Mouse (Mus musculus): ENCODE data around the gene Hdgfl2.

Hdgfl2 gene

DNA sequence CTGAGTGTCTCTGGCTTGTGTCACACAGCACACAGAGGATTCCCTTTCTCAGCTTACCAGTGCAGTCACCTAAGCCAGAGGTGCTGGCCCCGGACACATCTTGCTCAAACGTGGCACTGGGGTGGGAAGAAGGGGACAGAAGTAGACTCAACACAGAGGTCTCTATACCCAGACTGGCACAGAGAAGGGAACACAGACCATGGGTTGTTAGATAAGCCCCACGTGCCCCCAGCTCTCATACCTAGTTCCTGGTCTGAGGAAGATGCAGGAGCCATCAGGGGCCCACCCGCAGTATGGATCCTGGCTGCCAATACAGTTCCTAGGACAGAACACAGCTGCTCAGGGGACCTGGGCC lies 45.8 kb downstream of the Hdgfl2 start:
- no peak for DNase-seq (ENCODE audit: low spot score in 2 of 2)

DNA sequence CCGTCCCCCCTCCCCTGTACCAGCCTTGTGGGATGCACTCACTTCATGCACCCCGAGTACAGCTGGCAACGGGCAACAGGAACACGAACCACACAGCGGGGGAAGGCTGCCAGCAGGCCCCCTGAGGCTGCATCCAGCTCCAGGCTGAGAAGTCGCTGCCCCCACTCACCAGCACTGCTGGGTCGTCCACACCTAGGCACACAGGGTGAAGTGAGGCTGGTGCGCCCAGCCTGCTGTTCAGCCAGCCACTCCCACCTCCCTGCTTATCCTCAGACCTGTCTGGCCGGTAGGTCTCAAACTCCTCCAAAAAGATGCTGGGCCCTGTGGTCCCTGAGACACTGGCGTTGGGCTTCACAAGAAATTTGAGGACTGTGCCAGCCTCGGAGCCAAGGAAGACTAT lies 46.7 kb downstream of the Hdgfl2 start:
- DNase-seq (ENCODE audit: low spot score in 2 of 2) = no peak

DNA sequence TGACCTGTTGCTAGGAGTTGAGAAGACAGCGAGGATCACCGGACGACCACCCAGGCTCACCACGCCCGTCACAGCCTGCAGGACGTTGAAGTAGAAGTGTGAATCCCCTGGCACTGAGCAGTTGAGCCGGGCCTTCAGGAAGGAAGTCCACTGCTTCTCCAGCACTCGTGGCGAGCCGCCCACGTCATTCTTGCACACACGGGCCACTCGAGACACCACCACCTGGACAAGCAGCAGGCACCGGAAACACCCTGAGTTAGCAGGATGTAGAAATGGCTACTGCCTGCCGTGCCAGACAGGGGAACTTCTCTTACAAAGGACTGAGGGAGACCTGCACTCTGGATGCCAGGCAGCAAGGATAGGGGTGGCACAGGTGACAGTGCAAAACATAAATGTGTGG lies 48.8 kb downstream of the Hdgfl2 start:
- no peak for DNase-seq (ENCODE audit: low spot score in 2 of 2)

DNA sequence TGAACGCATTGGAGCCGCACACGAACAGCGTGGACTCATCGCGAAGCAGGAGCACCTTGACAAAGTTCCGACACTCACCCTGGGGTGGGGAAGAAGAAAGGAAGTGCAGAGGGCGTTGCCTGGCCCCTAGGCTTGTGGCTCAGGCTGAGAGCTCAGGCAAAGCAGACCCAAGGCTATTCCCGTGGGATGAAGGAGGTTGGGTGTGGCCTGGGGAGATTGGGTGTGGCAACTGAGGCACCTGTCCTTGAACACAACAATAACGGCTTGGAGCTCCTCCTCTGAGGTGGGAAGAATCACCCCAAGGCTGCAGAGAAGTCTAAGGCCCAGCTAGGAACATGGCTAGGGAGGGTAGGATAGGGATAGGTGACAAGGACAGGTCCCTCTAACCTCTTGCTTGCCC lies 51.7 kb downstream of the Hdgfl2 start:
- no peak for DNase-seq (ENCODE audit: low spot score in 2 of 2)

DNA sequence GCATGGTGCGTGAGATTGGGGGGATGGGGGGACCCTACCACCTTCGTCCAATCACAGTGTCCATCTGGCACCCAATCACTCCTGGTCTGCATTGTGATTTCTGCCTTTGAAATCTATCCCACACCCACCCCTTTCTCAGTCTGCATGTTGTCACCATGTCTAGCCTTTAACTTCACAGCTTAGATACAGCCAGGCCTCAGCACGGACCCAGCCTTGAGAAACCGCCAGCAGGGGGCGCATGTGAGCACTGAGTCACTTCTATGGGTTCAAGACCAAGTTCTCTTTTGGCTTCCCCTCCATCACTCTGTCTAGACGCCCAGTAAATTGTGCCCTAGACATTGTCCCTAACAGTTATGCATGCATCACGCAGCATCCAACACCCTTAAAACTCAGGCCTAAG lies 52.4 kb downstream of the Hdgfl2 start:
- DNase-seq (ENCODE audit: low spot score in 2 of 2) = peak; percentile 67 to 68

DNA sequence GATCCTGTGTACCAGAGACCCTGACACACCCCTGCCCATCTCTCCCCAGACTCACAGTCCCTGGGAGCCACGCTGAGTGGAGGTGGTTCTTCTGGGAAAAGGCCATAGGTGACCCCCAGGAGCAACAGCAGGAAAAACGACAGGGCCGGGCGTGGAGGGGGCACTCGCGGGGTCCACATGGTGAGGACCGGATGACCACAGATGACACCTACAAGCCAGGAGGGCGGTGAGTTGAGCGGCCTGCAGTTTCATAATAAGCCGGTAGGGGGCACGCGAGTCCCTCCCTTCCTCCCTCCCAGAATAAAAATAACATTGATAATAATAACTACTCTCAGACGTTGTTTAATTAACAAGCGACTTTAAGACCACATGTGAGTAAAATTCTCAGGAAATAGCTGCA lies 53.2 kb downstream of the Hdgfl2 start:
- DNase-seq (ENCODE audit: low spot score in 2 of 2) = peak in 1 of 2 experiments; percentile 65

DNA sequence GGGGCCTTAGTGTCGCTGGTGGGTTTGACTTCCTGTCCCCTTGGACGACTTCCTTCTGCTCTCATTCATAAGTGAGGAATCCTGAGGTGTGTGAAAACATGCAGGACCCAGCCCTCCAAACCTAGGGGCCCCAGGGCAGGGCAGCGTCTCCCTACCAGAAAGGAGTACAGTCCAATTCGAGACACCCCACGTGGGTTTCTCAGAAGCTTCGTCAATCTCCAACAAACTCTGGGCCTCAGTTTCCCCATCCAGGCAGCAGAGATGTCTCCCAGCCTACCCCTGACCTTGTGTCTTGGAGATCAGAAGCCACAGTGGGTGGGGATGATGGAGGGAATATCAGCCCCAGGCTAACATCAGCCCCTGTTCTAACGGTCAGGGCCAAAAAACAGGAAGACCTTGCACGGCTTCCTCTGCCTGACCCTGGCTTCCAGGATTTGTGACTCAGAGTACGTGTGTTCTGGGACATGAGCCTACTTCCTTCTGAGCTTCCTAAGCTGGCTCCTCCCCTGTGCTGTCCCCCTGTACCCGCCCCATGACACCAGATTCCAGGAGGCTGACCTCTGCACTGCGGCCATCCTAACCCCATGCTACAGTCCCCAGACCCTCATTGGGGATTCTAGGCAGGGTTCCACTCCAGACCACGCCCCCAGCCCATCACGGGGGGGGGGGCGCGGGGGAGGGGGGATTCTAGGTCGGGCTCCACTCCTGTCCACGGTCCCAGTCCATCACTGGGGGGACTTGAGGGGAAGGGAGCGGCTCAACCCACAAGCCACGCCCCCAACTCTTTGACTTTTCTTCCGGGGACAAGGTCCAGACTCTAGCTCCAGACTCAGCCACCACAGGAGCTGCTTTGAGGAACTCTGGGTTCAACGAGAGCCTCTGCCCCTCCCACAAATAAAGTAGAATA lies 54.3 kb downstream of the Hdgfl2 start:
- DNase-seq (ENCODE audit: low spot score in 2 of 2) = no peak

DNA sequence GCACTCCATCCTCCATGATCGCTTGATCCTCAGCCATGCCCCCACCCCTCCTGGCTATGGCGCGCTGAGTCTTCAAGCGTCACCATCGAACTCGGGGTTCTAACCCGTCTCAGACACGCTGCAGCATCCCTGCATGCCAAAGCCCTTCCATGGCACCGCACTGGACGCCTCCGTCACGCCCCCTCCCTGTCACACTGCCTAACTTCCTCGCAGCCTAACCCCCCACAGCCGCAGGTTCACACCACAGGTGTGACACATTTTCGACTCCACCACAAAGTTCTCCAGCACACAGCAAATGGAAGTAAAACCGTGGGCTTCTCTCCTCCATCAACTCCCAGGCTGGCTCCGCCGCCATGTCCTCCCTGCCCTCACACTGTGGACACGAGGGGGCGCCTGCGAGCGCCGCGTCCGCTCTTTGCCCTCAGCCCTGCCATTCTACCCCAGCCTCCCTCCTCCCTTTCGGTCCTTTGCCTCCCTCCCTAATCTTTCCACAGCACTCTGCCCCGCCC lies 55.1 kb downstream of the Hdgfl2 start:
- DNase-seq (ENCODE audit: low spot score in 2 of 2) = no peak

DNA sequence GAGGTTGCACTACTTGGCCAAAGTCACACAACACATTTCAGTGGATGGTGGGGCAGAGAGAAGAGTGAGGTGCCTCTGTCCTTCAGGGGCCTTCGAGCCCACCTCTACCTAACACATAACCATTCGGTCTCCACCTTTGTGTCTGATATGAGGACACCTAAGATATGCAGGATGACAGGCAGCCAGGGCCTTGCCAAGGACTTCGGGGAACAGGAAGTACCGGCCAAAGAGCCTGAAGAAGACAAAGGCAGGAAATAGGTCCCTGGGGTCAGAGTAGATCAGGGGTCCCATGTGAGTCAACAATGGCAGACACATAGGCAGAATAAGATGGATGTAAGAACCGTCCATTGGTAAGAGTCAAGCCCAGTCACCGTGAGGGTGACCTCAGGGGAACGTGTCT lies 57.1 kb downstream of the Hdgfl2 start:
- no peak for DNase-seq (ENCODE audit: low spot score in 2 of 2)

DNA sequence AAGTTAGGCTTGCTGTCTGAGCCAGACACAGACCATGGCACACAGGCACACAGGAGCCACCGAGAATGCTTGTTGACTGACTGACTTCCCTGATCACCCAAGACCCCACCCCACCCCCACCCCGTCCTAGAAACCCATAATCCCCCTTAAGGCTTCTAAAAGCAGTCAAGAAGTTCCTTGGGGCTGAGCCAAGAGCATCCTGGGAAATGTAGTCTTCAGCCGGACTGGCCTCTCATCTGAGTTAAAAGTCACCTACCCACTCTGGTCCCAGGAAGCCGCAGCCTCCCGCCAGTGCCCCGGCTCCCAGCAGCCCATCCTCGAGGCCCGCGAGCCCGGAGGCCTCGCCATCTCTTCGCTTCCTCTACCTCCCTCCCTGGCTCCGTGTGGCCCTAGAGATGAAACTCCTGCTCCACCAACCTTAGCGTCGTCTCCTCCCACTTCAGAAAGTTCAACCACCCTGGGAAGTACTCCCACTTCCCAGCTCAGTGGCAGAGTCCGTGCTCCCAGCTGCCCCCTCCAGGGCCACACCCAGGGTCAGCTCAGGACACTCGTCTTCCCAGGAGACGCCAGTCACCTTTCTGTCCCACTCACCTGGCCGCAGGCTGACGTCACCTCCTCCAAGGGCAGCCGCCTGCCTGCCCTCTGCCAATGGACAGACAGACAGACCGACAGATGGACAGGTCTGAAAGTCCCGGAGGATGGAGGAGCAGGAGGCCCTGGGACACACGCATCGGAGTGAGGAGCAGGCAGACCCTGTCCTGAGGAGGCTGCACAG lies 58.6 kb downstream of the Hdgfl2 start:
- no peak for DNase-seq (ENCODE audit: low spot score in 2 of 2)

DNA sequence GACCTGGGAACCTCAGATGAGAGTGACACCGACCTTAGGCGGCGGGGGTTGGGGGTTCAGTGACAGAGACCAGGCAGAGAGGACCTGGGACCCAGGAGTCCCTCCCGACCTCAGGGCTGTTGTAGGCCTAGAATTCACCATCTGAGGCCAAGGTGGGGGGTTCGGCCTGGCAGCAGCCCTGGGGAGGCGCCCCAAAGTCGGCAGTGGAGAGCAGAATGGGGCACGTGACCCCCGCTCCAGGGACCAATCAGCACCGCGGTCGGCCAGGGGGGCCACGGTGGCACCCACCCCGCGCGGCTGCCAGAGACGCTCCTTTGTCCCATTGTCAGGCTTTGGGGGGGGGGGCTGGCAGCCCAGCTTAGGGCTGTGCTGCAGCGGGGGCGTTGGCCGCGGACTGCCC lies 59.9 kb downstream of the Hdgfl2 start:
- no peak for DNase-seq (ENCODE audit: low spot score in 2 of 2)

DNA sequence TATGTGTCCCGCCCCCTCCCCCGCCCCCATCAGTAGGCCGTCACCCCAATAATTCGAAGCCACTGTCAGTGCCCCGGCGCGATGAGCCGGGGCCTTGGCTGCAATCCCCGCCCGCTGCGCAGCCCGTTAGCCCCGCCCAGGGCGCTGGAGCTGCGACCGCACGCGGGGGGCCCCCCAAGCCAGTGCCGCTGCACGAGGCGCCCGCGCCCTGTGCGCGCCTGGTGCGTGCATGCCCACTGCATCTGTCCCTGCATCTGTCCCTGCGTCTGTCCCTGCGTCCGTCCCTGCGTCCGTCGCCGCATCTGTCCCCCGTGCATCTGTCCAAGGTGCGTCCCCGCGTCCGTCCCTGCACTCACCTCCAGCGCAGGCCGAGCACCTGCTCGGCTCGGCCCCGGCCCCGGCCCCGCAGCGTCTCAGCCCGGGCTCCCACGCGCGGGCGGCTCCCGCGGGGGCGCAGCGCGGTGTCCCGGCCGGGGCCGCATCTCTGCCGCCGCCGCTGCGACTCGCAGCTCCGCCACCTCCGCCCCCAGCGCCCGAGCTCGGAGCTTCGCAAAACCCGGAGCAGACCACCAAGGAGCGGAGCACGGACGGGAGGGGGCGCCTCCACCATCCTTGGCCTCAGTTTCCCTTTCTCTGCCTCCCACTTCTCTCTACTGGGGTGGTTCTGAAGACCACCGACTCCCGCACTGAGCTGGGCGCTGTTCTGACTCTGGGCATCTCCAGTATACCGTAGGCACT lies 60.6 kb downstream of the Hdgfl2 start, which contains the start of gene Sema6b:
Sema6b (minus strand) TSS at position 486 of the 738 bp plus-strand sequence.
- DNase-seq (ENCODE audit: low spot score in 2 of 2) = peak; percentile 80 to 83

DNA sequence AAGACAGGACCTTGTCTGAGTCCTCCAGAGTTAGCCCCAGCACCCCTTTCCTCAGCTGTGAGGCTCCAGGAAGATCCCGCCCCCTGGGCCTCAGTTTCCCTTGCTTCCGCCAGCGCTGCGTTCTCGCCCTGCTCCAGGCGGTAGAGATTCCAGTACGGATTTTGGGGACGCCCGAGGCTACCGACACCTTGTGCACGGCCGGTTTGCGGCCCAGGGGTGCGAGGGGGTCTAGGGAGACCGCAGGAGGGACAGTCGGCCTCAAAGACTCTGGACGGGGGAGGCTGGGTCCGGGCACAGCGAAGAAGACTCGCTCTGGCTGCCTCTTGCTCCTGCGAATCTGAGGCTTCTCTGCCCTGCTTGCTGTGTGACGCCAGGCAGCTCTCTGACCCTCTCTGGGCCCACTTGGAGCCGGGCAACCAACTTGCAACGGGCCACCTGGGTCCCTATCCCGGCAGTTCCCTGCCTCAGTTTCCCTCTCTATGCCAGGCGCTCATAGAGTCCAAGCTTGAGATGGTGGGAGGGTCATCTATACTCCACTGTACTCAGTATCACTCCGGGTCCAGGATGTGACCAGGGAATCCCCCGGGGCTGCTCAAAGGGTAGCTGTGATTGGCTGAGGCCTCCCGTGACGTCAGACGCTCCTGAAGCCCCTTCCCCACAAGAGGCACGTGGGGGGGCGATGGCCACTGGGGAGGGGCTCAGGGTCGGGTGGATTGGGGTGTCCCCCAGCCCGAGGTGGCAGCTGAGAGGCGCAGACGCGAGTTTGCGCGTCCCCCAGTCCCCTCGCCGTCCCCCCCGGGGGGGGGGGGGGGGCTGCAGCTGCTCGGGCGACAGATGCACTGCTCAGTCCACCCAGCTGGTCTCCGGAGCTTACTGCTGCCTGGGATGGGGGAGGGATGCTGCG lies 62.5 kb downstream of the Hdgfl2 start:
- DNase-seq (ENCODE audit: low spot score in 2 of 2) = peak; percentile 75 to 76

DNA sequence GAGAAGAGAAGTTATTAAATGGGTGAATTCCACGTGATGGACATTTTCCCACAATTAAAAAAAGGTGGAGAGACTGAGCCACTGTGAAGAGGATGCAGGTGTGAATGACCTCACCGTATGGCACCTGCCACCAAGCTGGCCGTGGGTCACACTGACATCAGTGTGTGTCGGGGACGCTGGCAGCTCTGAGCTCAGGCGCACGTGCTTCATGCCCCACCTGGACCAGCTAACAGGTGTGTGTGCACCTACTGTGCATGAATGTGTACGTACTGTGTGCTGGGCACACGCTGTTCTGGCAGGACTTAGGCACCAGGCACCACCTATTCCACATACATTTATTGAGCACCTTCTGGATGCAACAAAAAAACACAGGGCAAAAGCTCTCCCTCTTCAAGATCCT lies 65.1 kb downstream of the Hdgfl2 start:
- DNase-seq (ENCODE audit: low spot score in 2 of 2) = no peak

DNA sequence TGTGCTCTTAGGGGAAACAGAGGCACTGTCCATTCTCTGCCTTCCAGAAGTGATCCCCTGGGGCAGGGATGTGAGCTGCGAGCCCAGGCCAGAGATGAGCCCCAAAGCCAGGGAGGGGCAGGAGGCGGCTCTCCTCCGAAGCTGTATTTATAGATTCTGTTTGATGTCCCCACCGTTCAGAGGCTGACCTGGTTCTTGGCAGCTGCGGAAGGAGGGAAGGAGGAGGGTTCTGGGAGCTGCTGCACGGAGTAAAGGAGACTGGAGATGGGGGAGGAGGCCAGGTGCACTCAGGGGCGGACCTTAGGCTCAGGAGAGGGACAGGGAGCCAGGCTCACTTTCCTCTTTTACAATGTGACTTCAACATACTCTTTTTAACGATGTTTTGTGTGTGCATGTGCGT lies 66.7 kb downstream of the Hdgfl2 start:
- DNase-seq (ENCODE audit: low spot score in 2 of 2) = no peak

DNA sequence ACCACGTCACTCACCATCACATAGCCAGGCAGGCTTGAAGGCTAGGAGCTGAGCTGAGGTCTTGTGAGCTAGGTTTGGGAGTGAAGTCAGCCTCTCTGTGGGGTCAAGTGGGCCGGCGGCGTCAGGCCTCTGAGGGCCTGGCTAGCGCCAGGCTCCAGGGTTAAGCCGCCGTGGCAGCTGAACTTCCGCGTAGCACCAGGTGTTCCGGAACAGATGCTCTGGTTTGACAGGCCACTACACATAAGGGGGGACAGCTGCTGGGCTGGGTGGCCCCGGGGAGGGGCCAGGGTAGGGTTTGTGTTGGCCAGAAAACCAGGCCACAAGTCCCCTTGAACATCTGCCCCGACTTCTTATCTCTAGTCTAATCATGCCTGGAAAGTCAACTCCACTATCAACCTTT lies 68.0 kb downstream of the Hdgfl2 start:
- DNase-seq (ENCODE audit: low spot score in 2 of 2) = no peak

DNA sequence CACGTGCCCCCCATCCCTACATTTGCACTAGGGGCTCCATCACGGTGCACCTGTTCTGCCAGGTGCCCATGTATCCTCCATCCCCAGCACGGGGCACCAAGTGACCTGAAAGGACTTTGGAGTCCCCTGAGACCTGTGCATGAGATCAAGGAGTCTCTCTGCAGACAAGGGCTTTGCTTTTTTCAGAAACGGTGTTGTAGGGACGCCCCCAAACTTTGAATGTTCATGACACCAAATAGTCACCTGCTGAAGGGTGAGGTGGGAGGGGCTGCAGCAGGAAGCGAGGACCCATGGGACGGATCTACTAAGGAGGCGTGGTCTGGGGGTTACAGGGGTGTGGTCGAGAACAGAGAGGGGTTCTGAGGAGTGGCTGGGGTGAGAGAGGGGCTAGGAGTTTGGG lies 68.8 kb downstream of the Hdgfl2 start:
- no peak for DNase-seq (ENCODE audit: low spot score in 2 of 2)

DNA sequence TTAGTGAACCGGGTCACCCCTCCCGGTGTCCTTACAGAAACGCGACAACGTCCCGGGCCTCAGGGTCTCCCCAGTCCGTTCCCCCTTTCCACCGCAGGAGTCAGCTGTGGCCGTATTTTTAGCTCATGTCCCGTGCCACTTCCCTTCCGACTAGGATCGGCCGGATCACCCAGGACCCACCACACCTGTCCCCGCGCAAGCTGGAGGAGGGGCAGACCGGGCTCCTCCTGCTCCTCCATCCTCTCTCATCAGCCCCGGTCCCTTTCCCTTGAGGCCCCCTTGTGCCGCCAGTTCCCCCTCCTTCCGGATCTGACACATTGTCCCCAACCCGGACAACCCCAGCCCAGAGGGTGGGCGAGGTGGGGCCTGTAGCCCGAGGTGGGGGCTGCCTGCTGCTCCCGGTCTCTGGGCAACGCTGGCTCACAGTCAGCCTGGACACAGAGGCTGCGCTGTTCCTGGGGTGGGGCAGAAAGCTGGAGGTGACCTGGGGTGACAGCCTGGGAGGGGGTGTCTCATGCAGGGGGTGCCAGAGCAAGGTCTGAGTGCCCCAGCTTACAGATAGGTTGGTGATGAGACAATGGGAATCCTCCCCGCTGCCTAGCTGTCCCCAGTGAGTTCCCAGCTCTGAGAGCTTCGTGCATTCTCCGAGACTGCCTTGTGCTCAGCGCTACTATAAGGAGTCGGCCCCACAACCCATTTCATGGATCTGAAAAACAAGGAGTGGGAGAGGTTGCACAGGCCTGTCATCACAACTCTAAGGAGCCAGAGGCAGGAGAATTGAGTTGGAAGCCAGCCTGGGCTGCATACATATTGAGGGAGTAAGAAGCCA lies 69.6 kb downstream of the Hdgfl2 start:
- no peak for DNase-seq (ENCODE audit: low spot score in 2 of 2)

DNA sequence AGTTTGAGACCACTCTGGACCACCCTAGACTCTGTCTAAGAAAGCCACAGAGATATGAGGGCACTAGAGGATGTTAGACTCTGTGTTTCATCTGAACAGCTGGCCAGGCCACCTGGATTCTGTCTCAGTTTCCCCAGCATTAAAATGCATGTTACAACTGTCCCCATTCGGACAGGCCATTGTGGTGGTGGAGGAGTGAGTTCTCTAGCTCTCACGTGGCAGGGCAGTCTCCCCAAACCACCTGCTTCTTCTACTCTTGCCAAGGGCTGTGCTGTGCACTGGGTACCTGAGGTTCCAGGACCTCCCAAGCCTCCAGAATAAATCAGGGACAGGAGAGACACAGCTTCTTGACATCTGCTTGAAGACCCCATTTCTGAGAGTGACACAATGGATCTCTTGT lies 70.5 kb downstream of the Hdgfl2 start:
- no peak for DNase-seq (ENCODE audit: low spot score in 2 of 2)
